Mouse (Mus musculus): Measurements from ENCODE around the gene Ddb1.
A peak's percentile ranks its signal among the peaks of the same experiment; 100 is the strongest.

DNA sequence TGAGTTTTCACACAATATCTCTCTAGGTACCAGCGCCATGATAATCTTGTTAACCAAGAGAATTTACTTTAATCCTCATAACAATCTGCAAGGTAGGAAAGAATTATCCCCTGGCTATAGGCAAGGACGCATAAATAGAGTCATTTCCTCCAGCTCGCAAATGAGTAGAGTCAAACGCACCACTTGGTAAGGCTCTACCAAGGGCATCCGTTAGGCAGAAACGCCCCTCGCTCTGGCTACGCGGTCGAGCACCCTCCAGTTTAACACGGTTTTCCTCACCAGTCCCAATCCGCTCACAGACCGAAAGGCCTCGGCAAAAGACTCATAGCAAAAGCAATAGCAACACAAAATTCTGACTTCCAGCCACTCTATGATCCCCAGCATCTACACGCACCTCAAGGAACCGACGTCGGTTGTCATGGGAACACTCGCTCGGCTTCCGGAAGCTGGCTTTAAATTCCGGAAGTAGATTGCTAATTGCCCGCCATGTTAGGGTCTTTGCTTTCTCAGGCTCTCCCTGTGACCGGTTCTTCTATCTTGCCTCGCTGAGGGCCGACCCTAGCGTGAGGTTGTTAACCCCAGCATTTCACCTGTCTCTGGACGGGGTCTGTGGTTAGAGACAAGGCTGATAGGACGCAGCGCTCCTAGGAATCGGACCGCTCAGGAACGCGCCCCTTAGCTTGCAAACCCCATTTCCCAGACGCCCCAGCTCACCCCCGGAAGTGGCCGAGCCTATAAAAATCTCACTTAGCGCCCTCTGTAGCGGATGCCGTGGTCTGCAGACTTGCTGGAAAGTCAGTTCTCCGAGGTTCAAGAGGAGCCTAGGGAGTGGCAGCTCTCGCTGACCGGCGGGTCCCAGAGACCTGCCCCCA lies 28.2 kb upstream of the Ddb1 start, which contains the start of the genes Cyb561a3 and Tmem138:
- TF ChIP-seq POLR2A (IDR thresholded peaks at IDR 0.05; ENCODE audit: borderline replicate concordance, extremely low read depth, low read depth, low read length) = peak; percentile 91; the same call in 1 of the 2 replicates
- peak; percentile 46; the same call in 1 of the 2 replicates for TF ChIP-seq CTCF (IDR thresholded peaks at IDR 0.05; ENCODE audit: insufficient read depth, low read length)

All from lung, adult 2 months (tissue).